Mouse (Mus musculus) urinary bladder, adult 2 months (tissue): ENCODE data around the gene Ercc2. TPM values are rescaled to one million over a fixed set of nuclear protein-coding genes. Genes with fewer than 3 reads are reported as not detected.

Experiments
- DNase-seq: peaks from one replicate; pipeline ENCODE4 v3.0.0; 2022; ENCODE audit warnings: low spot score
- polyA plus RNA-seq: library from polyadenylated mRNA; depleted of rRNA; stranded (reverse); fragments of >200 nt; gene quantifications from 2 replicates; pipeline ENCODE4 v1.2.3, GENCODE M21; 2012

The Ercc2 gene
- polyA plus RNA-seq, 1 experiment: 24.5 TPM

DNA sequence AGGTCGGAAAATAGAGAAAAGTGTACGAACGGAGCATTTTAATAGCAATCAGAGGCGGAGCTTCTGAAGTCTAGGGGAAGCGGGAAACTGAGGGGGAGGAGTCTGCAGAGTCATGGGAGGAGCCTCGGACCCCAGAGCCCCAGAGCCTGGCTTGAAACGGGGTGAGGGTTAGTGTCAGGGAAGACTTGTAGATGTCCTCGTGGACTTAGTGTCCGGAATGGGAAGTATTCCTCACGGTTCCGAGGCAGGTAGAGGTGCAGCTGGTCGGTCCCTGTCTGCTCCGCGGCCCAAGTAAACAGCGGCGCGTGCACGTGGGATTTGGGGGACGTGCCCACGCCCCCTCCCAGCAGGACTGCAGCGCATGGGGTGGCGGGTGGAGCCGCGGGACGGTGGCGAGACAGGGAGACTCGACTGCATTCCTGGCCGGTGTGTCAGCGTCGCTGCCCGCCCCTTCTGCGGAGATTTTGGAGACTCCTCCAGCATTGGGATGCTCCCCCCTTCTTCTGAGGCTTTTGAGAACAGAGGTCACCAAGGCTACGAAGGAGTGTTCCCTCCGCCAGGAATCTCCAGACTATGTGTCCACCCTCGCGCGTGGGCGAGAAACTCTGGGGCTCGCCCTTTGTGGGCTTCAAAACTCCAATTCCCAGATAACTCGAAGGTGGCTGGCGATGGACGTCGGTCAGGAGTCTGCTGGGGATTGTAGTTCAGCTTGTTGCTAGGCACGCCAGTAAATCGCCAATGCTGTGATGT, 21.7 kb upstream of the Ercc2 start:
- DNase-seq: peak; percentile 74

DNA sequence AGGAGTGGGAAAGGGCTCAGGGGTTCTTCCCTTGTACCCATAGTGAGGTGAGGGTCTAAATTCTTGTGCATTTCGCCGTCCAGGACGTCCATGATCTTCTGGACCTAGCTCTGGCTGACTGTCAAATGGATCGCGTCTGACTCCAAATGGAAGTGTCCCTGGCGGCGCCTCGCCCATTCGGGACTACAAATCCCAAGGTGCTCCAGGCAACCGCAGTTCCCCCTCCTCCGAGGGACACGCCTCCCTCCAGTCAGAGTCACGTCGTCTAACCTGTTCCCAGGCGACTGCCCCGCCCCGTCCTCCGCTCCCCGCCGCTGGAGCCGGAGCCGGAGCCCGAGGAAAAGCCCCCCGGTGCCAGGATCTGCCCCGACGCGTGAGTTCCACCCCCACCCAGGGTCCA, 20.9 kb upstream of the Ercc2 start:
- peak; percentile 74 for DNase-seq

DNA sequence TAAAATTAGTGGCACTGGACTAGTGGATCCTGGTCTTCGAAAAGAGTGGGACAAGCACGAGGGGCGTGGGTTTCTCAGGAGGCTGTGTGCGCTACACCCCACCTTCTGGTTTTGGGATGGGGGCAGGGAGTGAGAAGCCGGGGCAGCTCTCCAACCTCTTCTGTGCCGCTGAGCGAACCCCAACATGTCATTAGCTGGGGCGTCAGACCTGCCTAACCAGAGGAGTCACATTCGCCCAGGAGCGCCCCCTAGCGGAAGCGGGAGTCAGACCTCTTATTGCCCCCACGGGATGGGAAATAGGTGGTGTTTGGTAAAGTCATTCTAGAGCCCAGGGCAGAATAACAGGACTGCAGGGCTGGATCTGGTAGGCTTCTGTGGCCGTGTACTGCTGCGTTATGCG, 20.1 kb upstream of the Ercc2 start:
- peak; percentile 91 for DNase-seq

DNA sequence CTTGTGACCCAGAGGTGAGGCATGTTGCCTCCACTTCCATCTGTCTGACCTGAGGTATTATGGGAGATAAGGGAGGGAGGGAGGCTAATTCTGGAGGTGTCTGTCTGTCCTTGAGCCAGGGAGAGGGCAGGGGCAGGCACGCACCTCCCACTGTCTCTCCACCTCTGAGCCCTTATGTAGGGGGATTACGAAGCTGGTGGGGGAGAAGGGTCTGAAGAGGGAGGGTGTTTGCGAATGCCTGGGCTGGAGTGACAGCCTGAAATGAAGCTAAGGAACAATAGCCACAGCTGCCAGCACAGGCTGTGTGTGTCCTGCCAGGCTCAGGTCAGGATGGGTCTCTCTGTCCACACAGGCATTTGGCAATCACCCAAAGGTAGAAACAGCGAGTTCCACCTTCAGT, 19.5 kb upstream of the Ercc2 start:
- DNase-seq: no peak

DNA sequence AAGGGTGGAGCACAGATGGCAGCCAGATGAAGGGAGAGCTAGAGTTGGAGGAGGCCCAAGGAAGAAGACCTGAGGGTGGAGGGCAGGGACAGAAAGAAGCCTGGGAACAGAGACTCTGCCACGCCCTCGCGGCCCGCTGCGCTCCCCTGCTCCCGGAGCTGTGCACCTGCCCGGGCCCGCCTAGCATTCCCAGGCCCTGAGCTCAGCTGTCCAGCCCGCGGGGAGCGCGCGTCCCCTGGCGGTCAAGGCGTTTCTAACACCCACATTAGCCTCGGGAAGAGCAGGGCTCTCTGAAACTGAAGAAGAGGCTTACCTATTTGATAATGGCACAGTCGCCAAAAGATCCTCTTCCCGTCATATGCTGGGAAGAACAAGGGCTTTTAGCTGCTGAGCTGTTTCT, 17.9 kb upstream of the Ercc2 start:
- DNase-seq: peak; percentile 81

DNA sequence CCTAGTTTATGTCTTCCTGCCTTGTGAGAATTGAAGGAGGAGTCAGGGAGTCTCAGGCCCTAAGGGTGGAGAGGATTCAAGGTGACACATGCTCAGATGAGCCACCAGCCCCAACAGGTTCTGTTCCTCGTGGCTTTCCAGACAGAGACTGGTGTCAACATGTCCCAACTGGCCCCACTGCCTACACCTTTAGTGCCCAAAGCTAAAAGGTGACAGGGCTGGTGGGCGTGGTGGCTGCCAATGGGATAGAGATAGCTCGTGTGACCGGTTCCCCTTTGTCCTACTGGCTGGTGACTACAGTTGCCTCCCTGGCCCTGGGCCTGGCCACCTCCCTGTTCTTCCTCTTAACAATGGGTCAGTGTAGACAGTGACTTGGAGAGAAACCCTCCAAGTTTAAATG, 16.4 kb upstream of the Ercc2 start:
- DNase-seq: no peak

DNA sequence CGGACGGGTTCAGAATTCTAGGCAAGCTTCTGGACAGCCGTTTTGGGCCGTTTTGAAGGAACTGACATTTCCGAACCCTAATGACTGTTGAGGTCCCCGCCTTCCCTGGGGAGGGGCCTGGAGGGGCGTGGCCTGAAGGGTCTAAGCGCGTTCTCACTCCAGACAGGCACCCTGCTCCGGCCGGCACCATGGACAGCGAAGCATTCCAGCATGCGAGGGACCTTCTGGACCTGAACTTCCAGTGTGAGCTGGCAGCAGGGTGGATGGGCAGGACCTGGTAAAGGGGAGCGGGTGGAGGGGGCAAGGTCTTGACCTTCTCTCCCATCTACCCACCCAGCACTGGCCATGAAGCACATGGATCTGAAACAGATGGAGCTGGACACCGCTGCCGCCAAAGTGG, 13.4 kb upstream of the Ercc2 start:
- DNase-seq: no peak

DNA sequence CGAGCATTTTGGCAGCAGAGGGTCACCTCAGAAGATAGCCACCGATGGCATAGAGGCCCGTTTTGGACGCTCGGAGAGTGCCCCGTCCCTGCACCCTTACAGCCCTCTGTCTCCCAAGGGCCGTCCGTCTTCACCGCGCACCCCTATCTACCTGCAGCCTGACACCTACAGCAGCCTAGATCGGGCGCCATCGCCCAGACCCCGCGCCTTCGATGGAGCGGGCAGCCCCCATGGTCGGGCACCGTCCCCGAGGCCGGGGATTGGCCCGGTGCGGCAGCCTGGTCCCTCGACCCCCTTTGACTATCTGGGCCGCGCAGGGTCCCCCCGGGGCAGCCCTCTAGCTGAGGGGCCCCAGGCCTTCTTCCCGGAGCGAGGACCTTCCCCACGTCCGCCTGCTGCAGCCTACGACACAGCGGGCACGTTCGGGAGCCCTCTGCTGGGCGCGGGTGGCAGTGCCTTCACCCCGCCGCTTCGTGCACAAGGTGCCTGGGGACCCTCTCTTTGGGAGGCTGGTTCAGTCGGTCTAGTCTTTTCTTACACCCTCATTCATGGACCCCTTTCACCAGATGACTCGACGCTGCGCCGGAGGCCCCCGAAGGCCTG, 11.9 kb upstream of the Ercc2 start:
- no peak for DNase-seq

DNA sequence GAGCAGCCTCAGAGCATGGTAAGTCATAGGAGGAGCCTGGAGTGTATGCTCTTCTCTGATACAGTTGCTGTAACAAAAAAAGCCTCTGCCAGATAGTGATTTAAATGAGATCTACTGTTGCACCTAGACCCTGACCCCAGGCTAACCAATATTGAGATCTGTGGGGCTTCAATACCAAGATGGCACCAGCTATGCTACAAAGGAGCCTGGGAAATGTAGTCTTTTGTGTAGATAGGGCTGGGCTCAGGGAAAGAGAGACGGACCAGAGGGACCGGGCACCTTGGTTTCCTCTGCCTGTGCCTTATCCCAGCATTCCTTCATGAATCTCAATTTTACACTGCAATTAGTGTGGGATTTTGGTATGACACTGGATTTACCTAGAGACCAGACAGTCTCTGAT, 8.4 kb upstream of the Ercc2 start:
- DNase-seq: no peak

DNA sequence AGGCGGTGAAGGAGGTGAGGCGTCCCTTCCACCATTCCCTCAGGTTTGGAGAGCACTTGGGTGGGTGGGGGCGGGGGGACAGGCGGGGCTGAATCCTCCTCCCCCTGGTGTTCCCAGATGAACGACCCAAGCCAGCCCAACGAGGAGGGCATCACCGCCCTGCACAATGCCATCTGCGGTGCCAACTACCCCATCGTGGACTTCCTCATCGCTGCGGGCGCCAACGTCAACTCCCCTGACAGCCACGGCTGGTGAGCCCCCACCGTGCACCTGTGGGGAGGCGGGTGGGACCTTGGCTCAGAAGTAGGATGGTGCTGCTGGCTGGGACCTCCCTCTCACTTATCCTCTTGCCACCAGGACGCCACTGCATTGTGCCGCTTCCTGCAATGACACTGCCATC, 6.4 kb upstream of the Ercc2 start:
- DNase-seq: no peak

DNA sequence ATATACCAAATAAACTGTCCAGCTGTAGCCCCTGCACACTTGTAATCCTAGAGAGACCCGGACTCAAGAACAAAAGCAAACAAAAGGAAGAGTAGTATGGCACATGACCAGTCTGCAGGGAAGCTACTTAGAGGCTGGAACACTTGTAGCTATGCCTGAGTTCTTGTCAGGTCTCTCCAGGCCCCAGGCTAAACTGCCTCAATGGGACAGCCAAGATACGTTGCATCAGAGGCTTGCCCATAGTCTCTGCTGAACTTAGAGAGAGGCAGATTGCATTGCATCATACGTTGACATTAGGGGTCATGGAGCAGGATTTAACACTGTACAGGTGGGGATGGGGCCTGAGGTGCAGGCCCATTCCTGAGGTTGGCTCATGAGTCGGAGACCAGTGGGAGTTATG, 5.8 kb upstream of the Ercc2 start:
- DNase-seq: no peak

DNA sequence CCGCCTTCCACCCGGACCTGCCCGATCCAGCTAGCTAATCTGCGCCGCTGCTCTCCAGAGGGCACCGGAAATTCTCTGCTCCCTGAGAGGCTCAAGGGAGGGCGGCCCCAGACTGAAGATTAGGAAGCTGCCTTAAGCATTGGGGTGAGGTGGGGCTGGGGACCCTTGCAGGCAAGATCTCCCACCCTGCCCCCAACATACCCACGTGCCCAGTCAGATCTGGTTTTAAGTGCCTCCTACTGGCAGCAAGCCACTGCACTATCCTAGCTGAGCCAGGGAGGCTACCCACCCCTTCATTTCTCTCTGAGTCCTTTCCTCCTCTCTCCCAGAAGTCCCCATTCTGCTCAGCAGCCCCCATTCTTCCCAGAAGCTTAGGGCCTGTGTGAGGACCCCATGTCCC, 3.8 kb upstream of the Ercc2 start:
- no peak for DNase-seq

DNA sequence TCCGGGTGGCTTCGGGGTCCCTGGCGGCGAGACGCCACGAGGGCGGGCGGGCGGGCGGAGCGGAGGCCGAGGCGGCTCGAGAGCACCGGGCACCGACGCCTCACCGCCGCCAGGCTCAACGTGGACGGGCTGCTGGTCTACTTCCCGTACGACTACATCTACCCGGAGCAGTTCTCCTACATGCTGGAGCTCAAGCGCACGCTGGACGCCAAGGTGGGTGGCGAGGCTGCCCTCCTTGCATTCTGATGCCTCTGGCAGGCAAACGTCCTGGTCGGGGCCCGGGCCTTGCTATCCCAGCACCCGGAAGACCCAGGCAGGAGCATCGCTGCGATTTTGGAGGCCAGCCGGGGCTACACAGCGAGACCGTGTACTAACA, 344 bp downstream of the Ercc2 start:
- no peak for DNase-seq

DNA sequence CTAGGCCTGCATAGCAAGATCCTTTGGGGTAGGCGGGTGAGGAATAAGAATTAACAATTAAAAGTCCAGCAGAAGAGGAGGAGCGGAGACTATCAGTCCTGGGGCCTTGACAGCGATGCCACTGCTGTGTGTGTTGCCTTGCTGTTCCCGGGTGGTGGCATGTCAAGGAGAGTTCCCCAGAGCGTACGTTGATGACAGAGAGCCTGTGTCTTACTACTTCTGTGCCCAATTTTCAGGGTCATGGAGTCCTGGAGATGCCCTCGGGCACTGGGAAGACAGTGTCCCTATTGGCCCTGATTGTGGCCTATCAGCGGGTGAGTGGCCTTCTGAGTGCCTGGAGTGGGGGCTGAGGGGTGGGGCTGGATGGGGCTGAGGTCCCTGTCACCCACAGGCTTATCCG, 1.9 kb downstream of the Ercc2 start:
- DNase-seq: no peak

DNA sequence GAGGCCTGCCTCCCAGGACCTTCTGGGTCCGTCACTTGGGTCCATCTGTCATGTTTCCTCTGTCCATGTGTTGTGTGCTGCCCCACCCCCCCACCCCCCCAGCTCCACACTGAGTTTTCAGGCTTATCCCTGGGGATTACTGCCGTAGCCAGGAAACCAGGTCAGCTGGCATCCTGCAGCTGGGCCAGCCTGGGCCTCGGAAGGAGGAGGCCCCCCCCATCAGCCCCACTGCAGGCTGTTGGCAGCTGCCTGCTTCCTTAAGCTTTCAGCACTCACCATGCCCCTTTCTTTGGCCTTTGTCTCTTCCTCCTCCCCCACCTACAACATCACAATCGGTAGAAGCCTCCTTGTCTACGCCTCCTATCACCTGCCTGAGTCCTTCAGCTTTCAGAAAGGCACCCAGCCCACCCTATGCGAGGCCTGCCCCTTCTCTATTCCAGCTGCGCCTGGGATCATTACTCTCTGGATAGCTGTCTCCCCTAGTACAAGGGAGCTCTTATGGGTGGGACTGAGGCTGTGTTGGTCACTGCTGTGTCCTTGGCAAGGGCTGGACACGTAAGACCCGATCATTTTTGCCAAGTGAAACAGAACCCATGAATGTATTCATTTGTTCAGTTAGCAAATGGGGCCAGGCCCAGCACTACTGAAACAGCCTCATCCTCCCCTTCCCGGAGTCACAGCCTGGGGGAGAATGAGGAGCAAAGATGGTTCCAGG, 7.0 kb downstream of the Ercc2 start:
- DNase-seq: no peak

DNA sequence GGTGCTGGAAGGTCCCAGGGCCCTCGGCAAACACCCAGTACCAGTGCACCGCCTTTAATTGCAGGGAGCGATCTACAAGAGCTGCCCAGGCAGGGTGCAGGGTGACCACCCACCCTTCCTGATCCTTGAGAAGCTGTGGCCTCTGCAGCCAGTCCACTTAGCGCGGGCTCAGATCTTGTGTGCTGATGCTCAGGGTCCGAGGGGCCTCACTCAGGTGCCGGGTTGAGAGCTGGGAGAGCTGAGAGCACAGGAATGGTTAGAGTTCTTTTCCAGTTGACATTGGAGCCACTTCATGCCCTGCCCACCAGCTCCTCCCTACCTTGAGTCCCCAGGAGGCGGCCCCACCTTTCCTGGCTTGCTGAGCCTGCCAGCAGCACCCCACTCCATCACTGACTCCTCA, 12.7 kb downstream of the Ercc2 start:
- no peak for DNase-seq

DNA sequence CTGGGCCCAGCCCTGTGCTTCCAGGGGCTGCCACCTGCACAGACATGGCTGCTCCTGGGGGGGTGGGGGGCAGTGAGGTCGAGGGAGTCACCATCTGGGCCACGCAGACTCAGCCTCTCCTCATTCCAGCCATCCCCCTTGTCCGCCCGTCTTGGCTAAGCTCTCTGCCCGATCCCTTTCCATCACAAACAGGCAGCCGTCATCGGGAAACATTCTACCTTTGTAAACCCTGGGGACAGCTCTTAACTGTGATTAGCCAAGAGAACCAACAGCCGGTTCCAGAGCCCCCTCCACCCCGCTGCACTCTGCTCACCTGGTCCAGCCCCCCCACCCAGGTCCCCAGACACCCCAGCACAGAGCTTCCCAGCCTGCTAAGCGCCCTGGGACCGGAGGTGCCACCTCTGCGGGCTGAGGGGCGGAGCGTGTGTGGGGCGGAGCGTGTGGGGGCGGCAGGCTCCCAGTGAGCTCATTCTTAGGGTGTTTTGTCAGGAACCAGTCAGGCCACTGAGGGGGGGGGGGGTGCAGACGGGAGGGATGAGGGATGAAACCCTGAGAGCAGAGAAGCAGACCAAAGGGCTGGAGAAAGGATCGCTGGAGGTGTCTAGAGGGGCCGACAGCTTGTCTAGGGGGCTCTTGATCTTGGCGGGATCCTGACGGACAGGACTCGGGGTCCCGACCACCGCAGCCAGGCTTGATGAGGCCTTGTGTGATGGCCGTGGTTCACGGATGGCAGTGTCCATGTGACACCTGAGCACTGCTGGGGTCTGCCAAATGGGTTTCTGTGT, 17.9 kb downstream of the Ercc2 start:
- DNase-seq: no peak

DNA sequence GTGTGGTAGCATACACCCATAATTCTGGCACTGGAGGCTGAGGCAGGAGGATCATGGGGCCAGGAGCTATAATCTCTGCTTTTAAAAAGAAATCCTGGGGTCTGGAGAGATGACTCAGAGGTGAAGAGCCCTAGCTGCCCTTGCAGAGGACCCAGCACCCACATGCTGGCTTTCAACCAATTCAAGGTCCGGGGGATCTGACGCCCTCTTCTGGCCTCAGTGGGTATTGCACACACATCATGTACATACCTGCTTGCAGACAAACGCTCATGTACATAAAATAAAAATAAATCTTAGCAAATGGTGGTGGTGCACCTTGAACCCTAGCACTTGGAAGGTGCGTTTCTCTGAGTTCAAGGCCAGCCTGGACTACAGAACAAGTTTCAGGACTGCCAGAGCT, 19.1 kb downstream of the Ercc2 start:
- no peak for DNase-seq

DNA sequence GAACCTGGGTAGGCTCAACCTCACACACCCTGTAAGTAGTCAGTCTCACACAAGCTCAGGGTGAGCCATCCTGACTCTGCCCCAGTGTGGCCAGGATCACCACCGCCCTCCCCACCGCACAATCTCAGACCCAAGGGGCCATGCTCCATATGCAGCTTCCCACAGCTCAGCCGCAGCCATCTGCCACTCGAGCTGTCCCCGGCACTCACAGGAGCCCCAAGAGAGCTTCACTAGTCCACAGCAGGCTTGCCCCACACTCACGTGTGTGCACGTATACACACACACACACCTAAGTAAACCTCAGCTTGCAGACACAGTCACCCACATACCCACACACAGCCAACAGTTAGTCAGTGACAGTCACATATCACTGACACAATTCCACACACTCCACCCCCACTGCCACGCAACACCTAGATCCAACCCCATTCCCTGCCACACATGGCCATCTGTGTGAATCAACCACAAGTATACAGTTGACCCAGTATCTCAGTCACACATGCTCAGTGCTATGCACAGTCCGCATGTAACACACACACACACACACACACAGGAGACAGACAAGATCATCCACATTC, 20.8 kb downstream of the Ercc2 start:
- no peak for DNase-seq

DNA sequence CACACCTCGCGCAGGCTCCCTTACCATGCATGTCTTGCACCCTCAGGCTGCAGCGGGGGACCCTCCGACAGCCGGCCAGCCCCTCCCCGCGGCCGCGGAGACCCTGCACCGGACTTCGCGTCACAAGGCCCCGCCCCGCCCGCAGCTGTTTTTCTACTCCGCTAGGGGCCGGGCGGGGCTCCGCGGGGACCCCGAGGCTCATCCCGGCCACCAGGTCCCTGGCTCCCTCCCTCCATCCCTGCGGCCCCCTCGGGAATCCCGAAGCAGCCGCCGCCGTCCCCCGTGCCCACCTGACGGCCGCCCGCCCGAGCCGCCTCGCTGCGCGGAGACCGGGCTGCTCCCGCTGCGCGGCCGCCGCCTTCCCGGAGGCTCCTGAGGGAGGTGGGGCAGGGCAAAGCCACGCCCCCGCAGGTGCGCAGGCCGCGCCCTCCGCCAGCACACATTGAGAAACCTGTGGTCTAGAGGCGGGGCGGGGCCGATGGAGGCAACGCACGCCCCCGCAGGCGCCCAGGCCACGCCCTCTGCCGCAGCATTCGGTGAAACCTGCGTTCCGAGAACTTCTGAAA, 22.0 kb downstream of the Ercc2 start, which contains the start of gene Klc3:
Gene Klc3 (minus strand): TSS at position 374 of the 566 bp plus-strand sequence.
- peak; percentile 69 for DNase-seq

DNA sequence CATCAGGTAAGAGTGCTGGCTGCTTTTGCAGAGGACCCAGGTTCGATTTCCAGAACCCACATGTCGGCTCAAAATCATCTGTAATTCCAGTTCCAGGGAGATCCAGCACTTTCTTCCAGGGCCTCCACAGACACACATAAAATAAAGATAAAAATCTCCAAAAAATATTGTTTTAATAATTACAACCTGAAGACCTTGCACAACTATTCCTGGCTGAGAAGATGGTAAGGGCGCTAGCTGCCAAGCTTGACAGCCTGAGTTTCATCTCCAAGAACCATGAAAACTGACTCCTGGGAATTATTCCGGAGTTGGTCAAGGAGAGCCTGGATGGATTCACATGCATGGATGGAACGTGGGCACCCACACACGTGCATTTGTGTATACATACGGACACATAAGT, 22.7 kb downstream of the Ercc2 start, which contains the start of gene Ckm:
Gene Ckm (plus strand): TSS at position 301 of the 400 bp plus-strand sequence.
- DNase-seq: no peak

DNA sequence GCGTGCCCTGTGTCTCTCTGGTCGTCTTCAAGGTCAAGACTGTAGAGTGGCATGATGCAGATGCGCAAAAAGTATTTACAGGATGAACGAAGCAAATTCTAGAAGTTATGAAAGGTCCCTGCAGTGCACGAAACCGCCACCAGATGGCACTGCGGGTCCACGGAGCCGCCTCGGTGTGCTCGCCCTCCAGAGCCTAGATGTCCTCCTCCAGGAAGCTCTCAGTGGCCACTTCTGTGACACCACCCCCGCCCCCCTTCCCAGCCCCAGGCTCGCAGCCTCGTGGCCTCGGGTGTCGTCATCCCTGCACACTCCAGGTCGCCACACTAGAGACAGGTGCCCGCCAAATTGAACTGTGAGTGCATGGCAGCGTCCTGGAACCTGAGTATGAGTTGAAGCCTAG, 23.6 kb downstream of the Ercc2 start:
- DNase-seq: peak; percentile 75
